In genomic region chr2:32514335-32514734, GRCm38 (mm10) we compare ENCODE assay signal across 10 mouse cellular contexts. TPM values are rescaled to one million over a fixed set of nuclear protein-coding genes. Genes with fewer than 3 reads are reported as not detected.
DNase-seq lines count a peak whose midpoint lies in the region; ATAC-seq and TF ChIP-seq lines count a peak whose summit lies in the region.
"Had no signal": no experiment of that assay in that cellular context is flagged by ENCODE, and none has a peak within 500 bp of the region (broad histone marks: within the 10 kb centered on the region; RNA-seq: fewer than 3 reads in every experiment).

No protein-coding gene starts in this region.

- no peaks in the 10 kb centered on the region for H3K9me3 ChIP-seq in lung, embryonic 16.5 days (ENCODE audit: control insufficient read depth, low read length)
- H3K9me3 ChIP-seq in midbrain, embryonic 10.5 days (replicated peaks): no peaks in the 10 kb centered on the region
- H3K9me3 ChIP-seq: hindbrain, embryonic 13.5 days; neural tube, embryonic 13.5 days had no signal

- no peak overlapping the region for H3K4me2 ChIP-seq in lung, embryonic 16.5 days (ENCODE audit: low read depth, low read length)
- H3K4me2 ChIP-seq: hindbrain, embryonic 13.5 days; neural tube, embryonic 13.5 days had no signal

- intact Hi-C loops in gastrocnemius, adult 2 months (cut with DNase I): no loop called here

- DNase-seq in gastrocnemius, adult 2 months: no peak
- DNase-seq in gastrocnemius, adult 18-20 months (ENCODE audit: low spot score): no peak
- DNase-seq in induced T-regulatory cell, adult 2 months (ENCODE audit: low read depth): peak; percentile 73
- no peak for DNase-seq in midbrain, embryonic 10.5 days (ENCODE audit: low spot score)
- DNase-seq in layer of hippocampus, postnatal 36 days: no peak

- no peak overlapping the region for H3K9ac ChIP-seq in lung, embryonic 16.5 days (ENCODE audit: low read length)
- H3K9ac ChIP-seq: hindbrain, embryonic 13.5 days; neural tube, embryonic 13.5 days had no signal

- H3K4me3 ChIP-seq in gastrocnemius, adult 2 months: no peak overlapping the region
- no peak overlapping the region for H3K4me3 ChIP-seq in lung, embryonic 16.5 days (ENCODE audit: low read length)
- H3K4me3 ChIP-seq in midbrain, embryonic 10.5 days: no peak overlapping the region
- H3K4me3 ChIP-seq: hindbrain, embryonic 13.5 days; neural tube, embryonic 13.5 days had no signal

- H3K36me3 ChIP-seq in lung, embryonic 16.5 days (ENCODE audit: control insufficient read depth, insufficient read depth, low read length): no peaks in the 10 kb centered on the region
- no peaks in the 10 kb centered on the region for H3K36me3 ChIP-seq in midbrain, embryonic 10.5 days
- H3K36me3 ChIP-seq: hindbrain, embryonic 13.5 days; neural tube, embryonic 13.5 days had no signal

- WGBS in lung, embryonic 16.5 days: 31% methylated on average over 6 of the region's 6 CpGs
- WGBS in midbrain, embryonic 10.5 days: 67% methylated on average over 6 of the region's 6 CpGs

- TF ChIP-seq CTCF in gastrocnemius, adult 2 months (IDR thresholded peaks at IDR 0.05): no peak

- peaks cover 12% of the 10 kb centered on the region for H3K4me1 ChIP-seq in lung, embryonic 16.5 days (replicated peaks; ENCODE audit: control insufficient read depth, insufficient read depth, low read length)
- H3K4me1 ChIP-seq in midbrain, embryonic 10.5 days: peaks cover 11% of the 10 kb centered on the region
- H3K4me1 ChIP-seq: hindbrain, embryonic 13.5 days had no signal

- ATAC-seq in activated CD4-positive, CD25-positive, alpha-beta regulatory T cell, adult 4 months: peak; percentile 76
- ATAC-seq in lung, embryonic 16.5 days (ENCODE audit: low read depth): peak; percentile 75
- ATAC-seq in frontal cortex, adult (ENCODE audit: low TSS enrichment): no peak

- no peaks in the 10 kb centered on the region for H3K27me3 ChIP-seq in lung, embryonic 16.5 days (ENCODE audit: control insufficient read depth, insufficient read depth, low read depth, low read length)
- no peaks in the 10 kb centered on the region for H3K27me3 ChIP-seq in midbrain, embryonic 10.5 days (ENCODE audit: low read depth, poor library complexity, severe bottlenecking)
- H3K27me3 ChIP-seq: hindbrain, embryonic 13.5 days; neural tube, embryonic 13.5 days had no signal

- H3K27ac ChIP-seq in gastrocnemius, adult 2 months: peak overlapping the region; percentile 35
- peak overlapping the region; percentile 37 for H3K27ac ChIP-seq in lung, embryonic 16.5 days (ENCODE audit: low read length)
- no peak overlapping the region for H3K27ac ChIP-seq in midbrain, embryonic 10.5 days (replicated peaks)
- H3K27ac ChIP-seq: hindbrain, embryonic 13.5 days; neural tube, embryonic 13.5 days had no signal

RNA-seq across cellular contexts. Expression of gene Fam102a, which starts 20.8 kb away (rescaled TPM):
- 1 to 10 TPM; 1.8 to 3.1 TPM for total RNA-seq in gastrocnemius, adult 2 months (2021)
- total RNA-seq in gastrocnemius, adult 18-20 months (2021): 1 to 10 TPM; 2.0 to 2.6 TPM
- polyA plus RNA-seq in activated CD4-positive, CD25-positive, alpha-beta regulatory T cell, adult 4 months (2017; shearing (Covaris generic)): 10 to 100 TPM; 40.3 to 47.5 TPM
- 11.9 and 12.7 TPM in 2 replicates for polyA plus RNA-seq in lung, embryonic 16.5 days (2015; fragmentation: Nextera tagmentation; extraction: Ambion mirVana)
- polyA plus RNA-seq in midbrain, embryonic 10.5 days (2016; fragmentation: Nextera tagmentation; extraction: Ambion mirVana): 6.8 and 7.9 TPM in 2 replicates
- total RNA-seq in layer of hippocampus, postnatal 36 days (2021): 10 to 100 TPM; 69.4 to 69.8 TPM

RNA-seq across cellular contexts. Expression of gene Dpm2, which starts 56.3 kb away (rescaled TPM):
- total RNA-seq in gastrocnemius, adult 2 months (2021): 10 to 100 TPM; 11.1 to 14.1 TPM
- 10 to 100 TPM; 11.7 to 12.6 TPM for total RNA-seq in gastrocnemius, adult 18-20 months (2021)
- 100 to 1,000 TPM; 107 to 124 TPM for polyA plus RNA-seq in activated CD4-positive, CD25-positive, alpha-beta regulatory T cell, adult 4 months (2017; shearing (Covaris generic))
- 106 and 109 TPM in 2 replicates for polyA plus RNA-seq in lung, embryonic 16.5 days (2015; fragmentation: Nextera tagmentation; extraction: Ambion mirVana)
- 113 and 116 TPM in 2 replicates for polyA plus RNA-seq in midbrain, embryonic 10.5 days (2016; fragmentation: Nextera tagmentation; extraction: Ambion mirVana)
- 10 to 100 TPM; 69.1 to 81.8 TPM for total RNA-seq in layer of hippocampus, postnatal 36 days (2021)

Comparison
In these comparisons a context has a peak if more than half of its experiments do, and no peak if none do; other contexts are left out.
1. RNA of gene Fam102a, which starts 20.8 kb away (total RNA-seq): 69.4 to 69.8 TPM in layer of hippocampus, postnatal 36 days; 1.8 to 3.1 TPM in gastrocnemius, adult 2 months and 2.0 to 2.6 TPM in gastrocnemius, adult 18-20 months; every median in the first group is over 10 times any median in the second.
2. RNA of gene Dpm2, which starts 56.3 kb away (total RNA-seq): 69.1 to 81.8 TPM in layer of hippocampus, postnatal 36 days; 11.1 to 14.1 TPM in gastrocnemius, adult 2 months and 11.7 to 12.6 TPM in gastrocnemius, adult 18-20 months; every median in the first group is over 4 times any median in the second.